Mouse (Mus musculus): Measurements from ENCODE around the gene Hspb11. TPM values are rescaled to one million over a fixed set of nuclear protein-coding genes. Genes with fewer than 3 reads are reported as not detected.

Gene Hspb11
- polyA plus RNA-seq, 1 experiment from 2014 or later, result 47.1 TPM

DNA sequence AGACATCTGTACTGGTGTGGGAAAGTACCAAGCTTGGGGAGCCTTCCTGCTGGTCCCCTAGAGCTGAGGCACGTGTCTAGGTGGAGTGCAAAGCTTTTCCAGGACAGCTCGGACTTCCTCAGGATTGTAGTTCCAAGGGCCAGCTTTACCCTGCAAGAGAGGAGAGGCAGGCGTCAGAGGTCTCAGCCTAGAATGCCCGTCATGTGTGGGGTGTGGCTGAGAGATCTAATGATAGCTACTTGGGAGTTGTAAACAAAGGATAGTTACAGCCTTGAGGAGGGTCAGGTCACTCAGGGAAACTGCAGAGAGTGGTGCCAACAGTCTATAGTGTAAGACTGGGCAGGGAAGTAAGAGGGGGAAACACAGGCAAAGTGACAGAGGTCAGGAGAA lies 38.9 kb downstream of the Hspb11 start:
- Histone ChIP-seq H3K36me3 (no peaks in the 10 kb centered on the region), H3K9me3 (replicated peaks) (no peaks in the 10 kb centered on the region), H3K4me2 (no peak overlapping the region), H3K27me3 (replicated peaks) (no peaks in the 10 kb centered on the region), H3K9ac (no peak overlapping the region), H3K27ac (ENCODE audit: poor library complexity, severe bottlenecking) (no peak overlapping the region), H3K4me1 (replicated peaks) (peaks cover 4% of the 10 kb centered on the region), H3K4me3 (no peak overlapping the region)
- ATAC-seq (ENCODE audit: insufficient number of reproducible peaks, low FRiP score), result no peak
- 35% methylated on average over 4 of the region's 4 CpGs for WGBS

DNA sequence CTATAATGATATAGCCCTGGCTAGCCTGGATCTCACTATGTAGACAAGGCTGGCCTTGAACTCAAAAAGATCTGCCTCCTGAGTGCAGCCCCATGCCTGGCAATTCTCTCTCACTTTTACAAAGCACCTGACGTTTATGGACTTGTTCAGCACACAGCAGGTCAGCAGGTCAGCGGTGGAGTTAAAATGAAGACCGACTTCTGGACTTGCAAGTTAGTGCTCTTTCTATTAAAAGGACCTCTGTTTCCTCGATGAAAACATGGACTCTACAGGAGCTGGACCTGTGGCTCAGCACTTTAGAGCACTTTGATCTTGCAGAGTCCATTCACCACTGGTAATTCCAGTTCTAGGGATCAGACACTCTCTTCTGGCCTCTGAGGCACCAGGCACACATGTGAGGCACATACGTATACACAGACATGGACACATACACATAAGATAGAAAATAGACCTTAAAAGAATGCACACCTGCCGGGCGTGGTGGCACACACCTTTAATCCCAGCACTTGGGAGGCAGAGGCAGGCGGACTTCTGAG lies 44.7 kb downstream of the Hspb11 start:
- no peak for ATAC-seq (ENCODE audit: insufficient number of reproducible peaks, low FRiP score)
- Histone ChIP-seq H3K36me3 (no peaks in the 10 kb centered on the region), H3K4me1 (replicated peaks) (no peaks in the 10 kb centered on the region), H3K9me3 (replicated peaks) (no peaks in the 10 kb centered on the region), H3K4me3 (no peak overlapping the region), H3K27ac (ENCODE audit: poor library complexity, severe bottlenecking) (no peak overlapping the region), H3K4me2 (no peak overlapping the region), H3K9ac (no peak overlapping the region), H3K27me3 (replicated peaks) (no peaks in the 10 kb centered on the region)
- WGBS, result 77% methylated on average over 8 of the region's 8 CpGs

DNA sequence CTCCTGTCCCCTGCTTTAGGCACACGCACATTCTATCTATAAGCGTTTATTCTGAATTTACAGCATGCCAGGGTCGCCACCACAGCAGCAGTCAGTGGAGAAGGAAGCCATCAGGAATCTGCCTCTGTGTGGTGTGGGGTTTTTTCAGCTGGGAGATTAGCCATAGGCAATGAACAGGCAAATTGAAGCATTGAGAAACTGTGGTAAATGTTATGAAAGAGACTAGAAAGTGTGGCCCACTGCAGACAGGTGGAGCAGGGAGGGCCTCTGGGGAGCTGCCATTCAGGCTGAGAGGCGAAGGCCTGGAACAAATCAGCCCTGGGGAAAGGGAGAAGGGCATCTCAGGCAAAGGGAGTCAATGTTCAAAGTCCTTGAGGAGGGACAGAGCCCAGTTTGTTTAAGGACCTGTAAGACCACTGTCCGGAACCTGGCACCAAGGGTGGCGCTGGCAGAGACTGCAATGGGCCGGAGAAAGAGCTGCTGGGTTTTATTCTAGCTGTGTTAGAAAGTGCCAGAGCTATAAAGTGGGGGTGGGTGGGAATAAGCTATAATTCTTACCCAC lies 46.5 kb downstream of the Hspb11 start:
- no peak overlapping the region for H3K4me3 ChIP-seq
- H3K36me3 ChIP-seq, result no peaks in the 10 kb centered on the region
- H3K27ac ChIP-seq (ENCODE audit: poor library complexity, severe bottlenecking), result no peak overlapping the region
- ATAC-seq (ENCODE audit: insufficient number of reproducible peaks, low FRiP score), result no peak
- H3K9ac ChIP-seq, result no peak overlapping the region
- H3K27me3 ChIP-seq (replicated peaks), result 0 out of 2 replicates have a peak, but pooled peaks cover 5% of the 10 kb centered on the region
- no peaks in the 10 kb centered on the region for H3K9me3 ChIP-seq (replicated peaks)
- 84% methylated on average over 7 of the region's 7 CpGs for WGBS
- no peaks in the 10 kb centered on the region for H3K4me1 ChIP-seq (replicated peaks)
- no peak overlapping the region for H3K4me2 ChIP-seq

DNA sequence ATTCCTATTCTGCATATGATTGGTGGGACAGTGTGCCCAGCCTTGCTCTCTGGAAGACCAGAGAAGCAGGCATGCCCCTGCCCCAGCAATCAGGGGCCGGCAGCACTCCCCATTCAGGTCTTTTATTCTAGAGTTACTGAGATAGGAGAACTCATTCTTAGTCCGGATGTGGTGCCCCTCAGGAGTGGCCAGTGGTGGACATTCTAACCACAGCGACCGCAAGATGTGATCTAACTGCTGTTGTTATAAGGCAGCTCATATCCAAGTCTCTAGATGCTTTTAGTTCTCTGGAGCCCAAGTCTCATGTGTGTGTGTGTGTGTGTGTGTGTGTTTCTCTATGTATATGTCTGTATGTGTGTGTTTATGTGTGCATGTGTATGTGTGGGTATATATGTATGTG lies 47.0 kb downstream of the Hspb11 start:
- H3K36me3 ChIP-seq, result no peaks in the 10 kb centered on the region
- 74% methylated on average over 4 of the region's 4 CpGs for WGBS
- H3K27ac ChIP-seq (ENCODE audit: poor library complexity, severe bottlenecking), result no peak overlapping the region
- H3K4me1 ChIP-seq (replicated peaks), result peaks cover 3% of the 10 kb centered on the region
- H3K27me3 ChIP-seq (replicated peaks), result 0 out of 2 replicates have a peak, but pooled peaks cover 9% of the 10 kb centered on the region
- no peaks in the 10 kb centered on the region for H3K9me3 ChIP-seq (replicated peaks)
- no peak overlapping the region for H3K4me2 ChIP-seq
- H3K9ac ChIP-seq, result no peak overlapping the region
- no peak overlapping the region for H3K4me3 ChIP-seq
- ATAC-seq (ENCODE audit: insufficient number of reproducible peaks, low FRiP score), result no peak

DNA sequence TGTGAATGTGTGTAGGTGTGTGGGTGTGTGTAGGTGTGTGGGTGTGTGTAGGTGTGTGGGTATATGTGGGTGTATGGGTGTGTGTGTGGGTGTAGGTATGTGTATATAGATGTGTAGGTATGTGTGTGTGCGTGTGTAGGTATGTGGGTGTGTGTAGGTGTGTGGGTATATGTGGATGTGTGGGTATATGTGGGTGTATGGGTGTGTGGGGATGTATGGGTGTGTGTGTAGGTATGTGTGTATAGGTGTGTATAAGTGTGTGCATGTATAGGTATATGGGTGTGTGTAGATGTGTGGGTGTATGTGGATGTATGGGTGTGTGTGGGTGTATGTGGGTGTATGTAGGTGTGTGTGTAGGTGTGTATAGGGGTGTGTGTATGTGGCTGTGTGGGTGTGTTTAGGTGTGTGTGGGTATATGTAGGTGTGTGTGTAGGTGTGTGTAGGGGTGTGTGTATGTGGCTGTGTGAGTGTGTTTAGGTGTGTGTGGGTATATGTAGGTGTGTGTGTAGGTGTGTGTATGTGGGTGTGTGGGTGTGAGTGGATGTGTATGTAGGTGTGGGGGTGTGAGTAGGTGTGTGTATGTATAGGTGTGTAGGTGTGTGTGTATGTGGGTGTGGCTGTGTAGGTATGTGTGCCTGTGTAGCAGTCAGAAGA lies 47.6 kb downstream of the Hspb11 start:
- no peak overlapping the region for H3K4me3 ChIP-seq
- peaks cover 8% of the 10 kb centered on the region for H3K4me1 ChIP-seq (replicated peaks)
- no peak for ATAC-seq (ENCODE audit: insufficient number of reproducible peaks, low FRiP score)
- H3K9ac ChIP-seq, result no peak overlapping the region
- no peak overlapping the region for H3K27ac ChIP-seq (ENCODE audit: poor library complexity, severe bottlenecking)
- 87% methylated on average over 1 of the region's 1 CpGs for WGBS
- H3K27me3 ChIP-seq (replicated peaks), result 0 out of 2 replicates have a peak, but pooled peaks cover 9% of the 10 kb centered on the region
- no peak overlapping the region for H3K4me2 ChIP-seq
- no peaks in the 10 kb centered on the region for H3K36me3 ChIP-seq
- H3K9me3 ChIP-seq (replicated peaks), result no peaks in the 10 kb centered on the region

DNA sequence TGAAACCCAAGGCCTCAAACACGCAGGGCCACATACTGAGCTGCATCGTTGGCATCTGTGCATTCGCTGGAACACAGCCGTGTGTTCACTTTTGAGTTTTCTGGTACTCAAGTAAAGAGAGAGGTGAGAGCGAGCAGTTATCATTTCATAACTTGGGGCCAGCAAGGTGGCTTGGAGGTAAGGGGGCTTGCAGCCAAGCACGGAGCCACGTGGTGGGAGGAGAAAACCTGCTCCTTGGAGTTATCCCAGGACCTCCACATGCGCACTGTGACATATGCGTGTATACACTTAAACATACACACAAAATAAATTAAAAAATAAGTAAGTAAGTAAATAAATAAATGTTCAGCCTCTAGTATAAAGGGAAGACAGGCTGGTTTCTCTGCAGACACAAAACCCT lies 48.8 kb downstream of the Hspb11 start:
- no peak for ATAC-seq (ENCODE audit: insufficient number of reproducible peaks, low FRiP score)
- H3K9ac ChIP-seq, result no peak overlapping the region
- H3K4me1 ChIP-seq (replicated peaks), result peaks cover 8% of the 10 kb centered on the region
- H3K4me3 ChIP-seq, result no peak overlapping the region
- H3K27me3 ChIP-seq (replicated peaks), result 0 out of 2 replicates have a peak, but pooled peaks cover 9% of the 10 kb centered on the region
- no peaks in the 10 kb centered on the region for H3K36me3 ChIP-seq
- H3K4me2 ChIP-seq, result no peak overlapping the region
- WGBS, result 86% methylated on average over 9 of the region's 9 CpGs
- H3K27ac ChIP-seq (ENCODE audit: poor library complexity, severe bottlenecking), result no peak overlapping the region
- H3K9me3 ChIP-seq (replicated peaks), result no peaks in the 10 kb centered on the region

DNA sequence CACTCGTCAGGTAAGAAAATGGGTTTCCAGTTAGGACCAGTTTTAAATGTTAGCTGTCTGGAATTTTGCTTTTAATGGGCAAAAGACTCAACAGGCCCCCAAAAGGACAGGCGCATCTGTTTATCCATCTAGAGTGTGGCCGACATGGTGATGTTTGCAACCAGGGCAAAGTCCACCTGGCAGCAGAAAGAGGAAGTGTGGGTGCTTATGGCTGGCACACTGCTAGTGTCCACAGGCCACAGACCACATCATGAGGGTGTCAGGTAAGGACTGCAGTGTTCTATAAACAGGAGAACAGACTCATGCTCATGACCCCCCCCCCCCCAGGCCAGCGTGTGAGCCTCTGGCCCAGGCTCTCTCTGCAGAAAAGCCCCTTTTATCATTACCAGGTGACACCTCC lies 49.4 kb downstream of the Hspb11 start:
- WGBS, result 79% methylated on average over 4 of the region's 4 CpGs
- Histone ChIP-seq H3K9me3 (replicated peaks) (no peaks in the 10 kb centered on the region), H3K9ac (no peak overlapping the region), H3K27me3 (replicated peaks) (0 out of 2 replicates have a peak, but pooled peaks cover 9% of the 10 kb centered on the region), H3K4me3 (no peak overlapping the region), H3K27ac (ENCODE audit: poor library complexity, severe bottlenecking) (no peak overlapping the region), H3K36me3 (no peaks in the 10 kb centered on the region), H3K4me2 (no peak overlapping the region), H3K4me1 (replicated peaks) (peaks cover 8% of the 10 kb centered on the region)
- no peak for ATAC-seq (ENCODE audit: insufficient number of reproducible peaks, low FRiP score)

DNA sequence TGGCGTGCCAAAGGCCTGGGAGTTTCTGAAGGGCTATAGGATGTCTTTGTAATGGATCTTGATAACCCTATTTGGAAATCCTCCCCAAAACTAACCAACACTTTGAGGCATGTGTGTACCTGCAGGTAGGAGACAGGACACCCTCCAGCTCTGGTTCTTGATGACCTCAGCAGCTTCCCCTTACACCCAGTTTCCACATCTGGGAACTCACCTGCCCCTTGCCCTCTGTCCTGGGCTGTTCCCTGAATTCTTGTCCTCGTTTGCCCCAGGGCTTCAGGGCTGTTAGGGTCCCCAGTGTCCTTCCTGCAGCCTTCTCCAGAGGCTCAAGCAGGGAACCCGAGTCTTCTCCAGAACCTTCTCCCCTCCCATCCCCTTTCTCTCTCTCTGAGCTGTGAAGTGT lies 50.1 kb downstream of the Hspb11 start:
- H3K4me1 ChIP-seq (replicated peaks), result peaks cover 8% of the 10 kb centered on the region
- no peak overlapping the region for H3K4me2 ChIP-seq
- 63% methylated on average over 3 of the region's 3 CpGs for WGBS
- ATAC-seq (ENCODE audit: insufficient number of reproducible peaks, low FRiP score), result no peak
- H3K9me3 ChIP-seq (replicated peaks), result no peaks in the 10 kb centered on the region
- H3K4me3 ChIP-seq, result no peak overlapping the region
- H3K27me3 ChIP-seq (replicated peaks), result 0 out of 2 replicates have a peak, but pooled peaks cover 9% of the 10 kb centered on the region
- H3K9ac ChIP-seq, result no peak overlapping the region
- no peaks in the 10 kb centered on the region for H3K36me3 ChIP-seq
- H3K27ac ChIP-seq (ENCODE audit: poor library complexity, severe bottlenecking), result no peak overlapping the region

DNA sequence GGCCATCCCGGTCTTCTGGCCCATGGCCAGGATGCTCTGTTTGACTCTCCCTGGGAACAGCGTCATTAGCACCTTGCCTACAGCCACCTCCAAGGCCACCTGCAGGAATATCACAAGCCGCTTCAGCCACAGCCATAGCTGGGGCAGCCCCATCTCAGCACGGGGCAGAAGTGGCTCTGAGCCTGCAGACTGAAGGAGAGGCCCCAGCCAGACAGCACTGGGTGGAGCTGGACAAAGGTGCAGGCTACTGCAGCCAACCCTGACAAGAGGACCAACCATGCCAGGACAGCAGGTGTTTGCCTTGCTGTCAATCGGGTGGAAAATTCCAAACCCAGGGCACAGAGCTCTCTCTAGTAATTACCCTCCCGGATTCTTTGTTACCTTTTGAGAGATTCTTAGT lies 53.6 kb downstream of the Hspb11 start, which contains the start of gene Dio1:
TSS of gene Dio1 (minus strand) at position 204 of the 400 bp plus-strand sequence.
- WGBS, result 50% methylated on average over 6 of the region's 6 CpGs
- Histone ChIP-seq H3K9ac (no peak within 1 kb of the TSS), H3K4me3 (no peak within 1 kb of the TSS), H3K9me3 (replicated peaks) (no peaks in the 10 kb centered on the region), H3K4me1 (replicated peaks) (peaks cover 8% of the 10 kb centered on the region), H3K27me3 (replicated peaks) (0 out of 2 replicates have a peak, but pooled peaks cover 9% of the 10 kb centered on the region), H3K36me3 (no peaks in the 10 kb centered on the region), H3K27ac (ENCODE audit: poor library complexity, severe bottlenecking) (no peak within 1 kb of the TSS), H3K4me2 (no peak within 1 kb of the TSS)
- no peak for ATAC-seq (ENCODE audit: insufficient number of reproducible peaks, low FRiP score)

DNA sequence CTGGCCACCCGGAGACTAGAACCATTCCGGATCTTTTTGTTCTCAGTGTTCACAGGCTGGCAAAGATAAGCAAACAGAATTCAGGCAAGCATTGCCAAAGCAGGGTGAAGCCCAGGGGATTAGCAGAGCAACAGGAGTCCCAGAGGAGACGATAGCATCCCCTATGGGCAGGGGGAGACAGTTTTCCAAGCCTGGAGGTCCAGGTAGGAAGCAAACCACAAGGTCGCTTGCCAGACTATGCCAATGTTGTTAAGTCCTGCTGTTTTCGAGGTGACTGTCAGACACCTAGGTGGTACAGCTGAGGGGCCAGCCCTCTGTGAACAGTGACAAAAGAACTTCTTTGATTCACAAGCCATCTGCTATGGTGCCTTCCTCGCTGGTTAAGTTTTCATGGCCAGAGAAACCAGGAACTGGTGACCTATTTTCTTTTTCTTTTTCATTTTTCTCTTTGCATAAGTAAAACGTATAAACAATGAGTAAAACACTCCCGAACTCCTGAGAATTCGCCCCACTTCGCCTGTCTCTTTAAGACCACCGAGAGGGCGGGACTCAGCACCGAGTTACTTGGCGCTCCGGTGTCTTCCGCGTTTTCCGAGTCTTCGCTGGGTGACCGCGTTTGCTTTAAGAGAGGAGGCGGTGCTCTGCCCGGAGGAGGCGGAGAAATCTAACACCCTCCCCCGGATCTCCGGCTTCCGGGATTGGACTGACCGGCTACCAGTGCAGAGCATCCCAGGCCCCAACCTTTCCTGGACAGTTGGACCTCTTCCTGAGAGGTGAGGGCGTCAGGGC lies 60.5 kb downstream of the Hspb11 start, which contains the start of gene Yipf1:
TSS of gene Yipf1 (plus strand) at position 674 of the 789 bp plus-strand sequence.
- Histone ChIP-seq H3K4me1 (replicated peaks) (peaks cover 11% of the 10 kb centered on the region), H3K9me3 (replicated peaks) (no peaks in the 10 kb centered on the region), H3K36me3 (peaks cover 15% of the 10 kb centered on the region), H3K27me3 (replicated peaks) (no peaks in the 10 kb centered on the region), H3K27ac (ENCODE audit: poor library complexity, severe bottlenecking) (0 out of 2 replicates have a peak within 1 kb of the TSS, but pooled peaks have one; percentile 37), H3K9ac (peak within 1 kb of the TSS; percentile 77), H3K4me3 (peak within 1 kb of the TSS; percentile 73), H3K4me2 (peak within 1 kb of the TSS; percentile 83)
- ATAC-seq (ENCODE audit: insufficient number of reproducible peaks, low FRiP score), result peak; percentile 91
- WGBS, result under 1% methylated on average over 29 of the region's 29 CpGs

DNA sequence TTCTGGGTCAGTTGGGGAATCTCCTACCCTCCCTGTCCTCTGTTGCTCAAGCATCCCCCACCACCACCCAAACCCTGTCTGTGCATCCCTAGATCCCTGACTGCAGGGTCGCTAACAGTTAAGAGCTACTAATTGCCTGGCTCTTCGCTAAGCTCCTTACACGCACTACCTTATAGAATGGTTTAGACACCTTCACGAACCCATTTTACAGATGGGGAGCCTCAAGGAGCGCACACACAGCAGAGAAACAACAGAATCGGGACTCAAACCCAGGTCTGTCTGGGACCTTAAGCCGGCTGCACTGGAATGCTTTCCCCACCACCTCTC lies 61.0 kb downstream of the Hspb11 start:
- peak overlapping the region; percentile 73 for H3K4me3 ChIP-seq
- H3K36me3 ChIP-seq, result peaks cover 20% of the 10 kb centered on the region
- H3K4me1 ChIP-seq (replicated peaks), result peaks cover 11% of the 10 kb centered on the region
- no peaks in the 10 kb centered on the region for H3K27me3 ChIP-seq (replicated peaks)
- H3K27ac ChIP-seq (ENCODE audit: poor library complexity, severe bottlenecking), result no peak overlapping the region
- ATAC-seq (ENCODE audit: insufficient number of reproducible peaks, low FRiP score), result no peak
- no peaks in the 10 kb centered on the region for H3K9me3 ChIP-seq (replicated peaks)
- peak overlapping the region; percentile 77 for H3K9ac ChIP-seq
- peak overlapping the region; percentile 83 for H3K4me2 ChIP-seq
- 9% methylated on average over 7 of the region's 7 CpGs for WGBS
